Mouse (Mus musculus) embryonic facial prominence, embryonic 15.5 days (tissue): ENCODE measurements around the gene Sar1b. TPM values are rescaled to one million over a fixed set of nuclear protein-coding genes. Genes with fewer than 3 reads are reported as not detected.
"Not testable (repeated sequence)": the region's sequence is repeated elsewhere in the genome, so short reads cannot be mapped to it uniquely, and the experiment has no call there.

ENCODE experiments used
- ATAC-seq: fragments of 200-750 bp; cut with Nextera tagmentation; 2 replicates; pipeline ENCODE4 v1.8.0; 2017; ENCODE audit warnings: low read depth, moderate TSS enrichment; ENCODE audit not compliant: insufficient number of reproducible peaks, low FRiP score, low TSS enrichment
- H3K27ac ChIP-seq: fragments of 300-500 bp; sonication (generic); replicated peaks from 2 replicates; pipeline ENCODE4 v1.5.1; 2015; ENCODE audit warnings: mild to moderate bottlenecking, inconsistent platforms
- H3K27me3 ChIP-seq: fragments of 300-500 bp; sonication (generic); 2 replicates; pipeline ENCODE4 v1.6.1; 2015; ENCODE audit warnings: inconsistent platforms
- H3K36me3 ChIP-seq: fragments of 300-500 bp; sonication (generic); 2 replicates; pipeline ENCODE4 v1.6.1; 2015; ENCODE audit warnings: mild to moderate bottlenecking, inconsistent platforms
- H3K4me1 ChIP-seq: fragments of 300-500 bp; sonication (generic); 2 replicates; pipeline ENCODE4 v1.6.1; 2015; ENCODE audit warnings: inconsistent platforms
- H3K4me2 ChIP-seq: fragments of 300-500 bp; sonication (generic); replicated peaks from 2 replicates; pipeline ENCODE4 v1.6.1; 2015; ENCODE audit warnings: mild to moderate bottlenecking, inconsistent platforms
- H3K4me3 ChIP-seq: fragments of 300-500 bp; sonication (generic); replicated peaks from 2 replicates; pipeline ENCODE4 v1.5.1; 2015; ENCODE audit warnings: mild to moderate bottlenecking, inconsistent platforms
- H3K9ac ChIP-seq: fragments of 300-500 bp; sonication (generic); 2 replicates; pipeline ENCODE4 v1.6.1; 2015; ENCODE audit warnings: inconsistent platforms
- H3K9me3 ChIP-seq: fragments of 300-500 bp; sonication (generic); replicated peaks from 2 replicates; pipeline ENCODE4 v1.6.1; 2016; ENCODE audit warnings: inconsistent platforms
- WGBS: fragments of 180-500 bp; shearing (Covaris S2); methylation state at CpG from one replicate; pipeline ENCODE4 v1.1.7; 2015; 5-methylcytosine and 5-hydroxymethylcytosine counted together
- polyA plus RNA-seq: library from polyadenylated mRNA; unstranded; fragments of >200 nt; fragmentation: Nextera tagmentation; extraction: Ambion mirVana; gene quantifications from 2 replicates; pipeline ENCODE4 v1.2.1, GENCODE M21; 2015

Gene Sar1b
- polyA plus RNA-seq, 1 experiment from 2014 or later = 116 TPM

DNA sequence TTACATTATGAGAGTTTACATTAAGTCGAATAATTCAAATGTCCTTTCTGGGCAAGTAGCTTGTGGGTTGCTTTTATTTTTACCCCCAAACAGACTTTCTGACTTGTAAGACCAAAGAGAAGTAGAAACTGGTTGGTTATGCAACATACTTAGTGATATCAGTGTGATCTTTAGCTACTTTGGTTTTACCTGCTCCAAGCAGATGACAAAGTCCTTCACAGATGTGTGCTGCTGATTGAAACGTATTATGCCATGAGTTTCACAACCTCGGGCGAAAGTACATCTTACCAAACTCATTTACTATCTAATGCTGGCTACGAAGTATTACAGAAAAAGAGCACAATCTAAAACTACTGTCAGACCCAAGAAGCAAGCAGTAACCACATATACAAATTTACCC lies 5.9 kb upstream of the Sar1b start:
- no peak for ATAC-seq
- Histone ChIP-seq H3K27me3 (peaks cover 4% of the 10 kb centered on the region), H3K36me3 (no peaks in the 10 kb centered on the region), H3K4me1 (peaks cover 22% of the 10 kb centered on the region), H3K9me3 (no peaks in the 10 kb centered on the region), H3K9ac (no peak overlapping the region), H3K27ac (no peak overlapping the region), H3K4me3 (no peak overlapping the region), H3K4me2 (no peak overlapping the region)
- 77% methylated on average over 5 of the region's 5 CpGs for WGBS

DNA sequence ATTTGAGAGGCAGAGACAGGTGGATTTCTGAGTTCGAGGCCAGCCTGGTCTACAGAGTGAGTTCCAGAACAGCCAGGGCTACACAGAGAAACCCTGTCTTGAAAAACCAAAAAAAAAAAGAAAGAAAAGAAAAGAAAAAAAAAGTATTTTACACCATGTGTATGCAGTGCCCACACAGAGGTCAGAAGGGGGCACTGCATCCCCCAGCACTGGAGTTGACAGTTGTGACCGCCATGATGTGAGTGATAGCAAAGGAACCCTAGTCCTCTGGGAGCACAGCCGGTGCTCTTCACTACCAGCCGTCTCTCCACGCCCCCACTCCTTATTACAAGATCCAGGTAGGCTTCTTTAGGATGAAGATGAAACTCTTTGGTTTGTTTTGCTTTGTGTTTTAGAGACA lies 5.3 kb upstream of the Sar1b start:
- peaks cover 28% of the 10 kb centered on the region for H3K4me1 ChIP-seq
- not testable (repeated sequence) for H3K4me3 ChIP-seq, H3K9me3 ChIP-seq, H3K9ac ChIP-seq, H3K4me2 ChIP-seq, H3K27me3 ChIP-seq, H3K27ac ChIP-seq, ATAC-seq, H3K36me3 ChIP-seq
- WGBS = 84% methylated on average over 5 of the region's 5 CpGs

DNA sequence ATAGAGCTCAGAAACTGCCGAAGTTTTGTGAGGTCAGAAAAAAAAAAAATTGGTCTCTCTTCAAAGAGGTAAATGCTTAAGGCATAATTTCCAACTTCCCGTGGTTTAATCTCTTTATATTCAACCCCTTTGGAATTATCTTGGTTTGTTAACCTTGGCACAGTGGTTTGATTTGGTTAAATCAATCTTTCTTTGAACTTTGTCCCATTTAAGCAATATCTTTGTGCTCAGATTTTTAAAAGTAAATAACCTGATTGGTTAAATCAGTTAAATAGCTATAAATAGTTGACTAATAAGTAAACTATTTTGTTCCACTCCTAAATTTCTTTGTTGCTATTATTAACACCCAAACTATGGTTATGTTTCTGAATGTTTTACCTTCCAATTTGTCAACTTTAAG lies 4.2 kb upstream of the Sar1b start:
- Histone ChIP-seq H3K9me3 (no peaks in the 10 kb centered on the region), H3K9ac (no peak overlapping the region), H3K4me3 (no peak overlapping the region), H3K36me3 (no peaks in the 10 kb centered on the region), H3K27me3 (peaks cover 4% of the 10 kb centered on the region), H3K4me1 (peaks cover 23% of the 10 kb centered on the region), H3K27ac (no peak overlapping the region), H3K4me2 (no peak overlapping the region)
- 66% methylated on average over 2 of the region's 2 CpGs for WGBS
- ATAC-seq = no peak

GRCm38 (mm10) chr11:51759941-51760657 lies 3.4 kb upstream of the Sar1b start:
- ATAC-seq = no peak
- Histone ChIP-seq H3K9ac (no peak overlapping the region), H3K27ac (no peak overlapping the region), H3K4me2 (no peak overlapping the region), H3K9me3 (no peaks in the 10 kb centered on the region), H3K36me3 (no peaks in the 10 kb centered on the region), H3K4me3 (no peak overlapping the region), H3K27me3 (peaks cover 4% of the 10 kb centered on the region), H3K4me1 (peaks cover 22% of the 10 kb centered on the region)
- WGBS = 78% methylated on average over 6 of the region's 6 CpGs

DNA sequence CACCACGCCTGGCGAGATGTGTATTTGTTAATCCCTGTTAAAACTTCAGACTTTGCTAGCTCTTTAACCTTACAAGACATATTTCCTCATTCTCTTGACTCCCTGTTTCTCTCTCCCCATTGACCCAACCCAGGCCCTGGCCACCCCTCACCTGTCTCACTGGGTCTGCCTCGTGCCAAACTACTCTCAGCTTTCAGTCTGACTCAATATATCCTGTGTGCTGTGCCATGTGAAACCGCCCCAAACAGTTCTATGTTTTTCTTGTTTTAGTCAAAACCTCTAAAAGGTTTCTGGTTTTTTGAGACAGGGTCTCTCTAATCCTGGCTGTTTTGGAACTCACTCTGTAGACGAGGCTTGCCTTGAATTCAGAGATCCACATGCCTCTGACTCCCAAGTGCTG lies 2.2 kb upstream of the Sar1b start:
- Histone ChIP-seq H3K4me3 (no peak overlapping the region), H3K4me1 (peaks cover 18% of the 10 kb centered on the region), H3K27me3 (peaks cover 4% of the 10 kb centered on the region), H3K27ac (no peak overlapping the region), H3K9me3 (no peaks in the 10 kb centered on the region), H3K4me2 (no peak overlapping the region), H3K9ac (no peak overlapping the region), H3K36me3 (no peaks in the 10 kb centered on the region)
- no peak for ATAC-seq
- 62% methylated on average over 5 of the region's 5 CpGs for WGBS

DNA sequence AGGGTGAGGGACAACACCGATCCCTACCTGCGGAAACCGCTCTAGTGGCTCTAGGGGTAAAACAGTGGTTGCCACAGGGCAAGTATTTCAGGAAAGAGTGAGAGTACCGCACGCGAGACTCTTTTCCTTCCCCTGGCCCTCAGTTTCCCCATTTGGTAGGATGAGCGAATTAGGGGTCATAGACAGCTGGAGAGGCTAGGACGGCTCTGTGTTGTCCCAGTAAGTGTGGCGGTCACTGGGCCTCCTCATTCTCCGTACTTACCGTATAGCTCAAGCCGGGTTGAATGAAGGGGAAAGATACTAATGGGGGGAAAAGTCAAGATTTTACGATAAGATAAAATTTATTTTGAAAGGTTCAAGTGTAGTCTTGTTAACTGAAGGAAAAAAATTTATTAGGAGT lies 468 bp downstream of the Sar1b start:
- Histone ChIP-seq H3K36me3 (no peaks in the 10 kb centered on the region), H3K9me3 (no peaks in the 10 kb centered on the region), H3K4me1 (peaks cover 13% of the 10 kb centered on the region), H3K9ac (peak overlapping the region; percentile 71), H3K27me3 (peaks cover 4% of the 10 kb centered on the region), H3K27ac (no peak overlapping the region), H3K4me3 (peak overlapping the region; percentile 69), H3K4me2 (peak overlapping the region; percentile 77)
- 6% methylated on average over 13 of the region's 13 CpGs for WGBS
- ATAC-seq = no peak

- Histone ChIP-seq H3K4me2 (peak overlapping the region; percentile 77), H3K9me3 (no peaks in the 10 kb centered on the region), H3K36me3 (no peaks in the 10 kb centered on the region), H3K27me3 (peaks cover 4% of the 10 kb centered on the region), H3K4me1 (peaks cover 13% of the 10 kb centered on the region), H3K9ac (no peak overlapping the region), H3K27ac (no peak overlapping the region), H3K4me3 (peak overlapping the region; percentile 69)
- whole genome bisulfite sequencing = 68% methylated on average over 4 of the region's 4 CpGs
- ATAC-seq = no peak
Measured at GRCm38 (mm10) chr11:51764816-51765215, 1.3 kb downstream of the Sar1b start.

DNA sequence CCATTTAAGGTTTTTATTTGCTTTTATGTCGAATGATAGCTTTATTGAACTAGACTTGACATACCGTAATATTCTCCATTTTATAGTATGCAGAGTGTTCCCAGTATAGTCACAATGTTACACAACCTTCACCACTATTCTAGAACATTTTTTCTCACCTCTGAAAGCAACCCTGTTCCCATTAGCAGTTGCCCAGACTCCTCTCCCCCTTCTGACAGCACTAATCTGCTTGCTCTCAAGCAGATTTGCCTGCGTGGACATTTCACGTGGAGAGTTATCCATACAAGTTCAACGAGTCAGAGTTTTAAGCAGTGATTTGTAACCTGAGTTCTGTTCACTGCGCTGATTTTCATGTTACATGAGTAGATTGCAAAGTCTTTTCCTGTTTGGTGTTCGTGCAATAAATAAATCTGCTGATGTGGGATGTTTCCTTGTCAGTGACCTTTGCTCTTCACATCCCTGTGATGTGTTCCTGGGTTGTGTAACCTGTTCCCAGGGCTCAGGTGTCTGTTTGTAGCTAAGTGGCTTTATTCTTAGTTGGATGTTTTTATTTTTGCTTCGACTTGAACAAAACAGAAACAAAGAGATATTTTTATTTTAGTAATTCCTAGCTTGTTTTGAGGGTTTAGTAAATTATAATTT lies 4.2 kb downstream of the Sar1b start:
- Histone ChIP-seq H3K9ac (no peak overlapping the region), H3K36me3 (no peaks in the 10 kb centered on the region), H3K4me3 (no peak overlapping the region), H3K27me3 (no peaks in the 10 kb centered on the region), H3K27ac (no peak overlapping the region), H3K4me1 (peaks cover 13% of the 10 kb centered on the region), H3K4me2 (no peak overlapping the region), H3K9me3 (no peaks in the 10 kb centered on the region)
- ATAC-seq = no peak
- WGBS = 67% methylated on average over 8 of the region's 8 CpGs

- 70% methylated on average over 5 of the region's 5 CpGs for WGBS
- ATAC-seq = no peak
- no peak overlapping the region for H3K9ac ChIP-seq
- no peak overlapping the region for H3K27ac ChIP-seq
- H3K27me3 ChIP-seq = no peaks in the 10 kb centered on the region
- H3K4me2 ChIP-seq = no peak overlapping the region
- peaks cover 7% of the 10 kb centered on the region for H3K4me1 ChIP-seq
- no peaks in the 10 kb centered on the region for H3K36me3 ChIP-seq
- H3K9me3 ChIP-seq = no peaks in the 10 kb centered on the region
- H3K4me3 ChIP-seq = no peak overlapping the region
Measured at GRCm38 (mm10) chr11:51768296-51768695, 4.8 kb downstream of the Sar1b start.

GRCm38 (mm10) chr11:51775507-51775906 lies 12.0 kb downstream of the Sar1b start:
- H3K4me1 ChIP-seq = no peaks in the 10 kb centered on the region
- H3K27ac ChIP-seq = no peak overlapping the region
- H3K9me3 ChIP-seq = no peaks in the 10 kb centered on the region
- no peak for ATAC-seq
- peaks cover 11% of the 10 kb centered on the region for H3K36me3 ChIP-seq
- H3K4me2 ChIP-seq = no peak overlapping the region
- 85% methylated on average over 3 of the region's 3 CpGs for WGBS
- H3K27me3 ChIP-seq = no peaks in the 10 kb centered on the region
- no peak overlapping the region for H3K4me3 ChIP-seq
- H3K9ac ChIP-seq = no peak overlapping the region

GRCm38 (mm10) chr11:51777478-51777877 lies 14.0 kb downstream of the Sar1b start:
- ATAC-seq = no peak
- Histone ChIP-seq H3K9me3 (no peaks in the 10 kb centered on the region), H3K4me2 (no peak overlapping the region), H3K9ac (no peak overlapping the region), H3K36me3 (peaks cover 28% of the 10 kb centered on the region), H3K27me3 (no peaks in the 10 kb centered on the region), H3K4me3 (no peak overlapping the region), H3K27ac (no peak overlapping the region), H3K4me1 (no peaks in the 10 kb centered on the region)
- 83% methylated on average over 5 of the region's 5 CpGs for WGBS
